Mouse (Mus musculus) heart, adult 2 months (tissue): ENCODE data around the gene Zbtb3.

Experiments
- CTCF ChIP-seq: fragments of 200-600 bp; IDR thresholded peaks from 2 replicates; pipeline ENCODE4 v1.8.1; 2022; ENCODE audit warnings: antibody characterized with exemption, mild to moderate bottlenecking, moderate library complexity
- EP300 ChIP-seq: fragments of 200-500 bp; IDR thresholded peaks from 2 replicates; pipeline ENCODE4 v1.6.1; 2011; ENCODE audit warnings: low read depth, low read length, control low read depth; ENCODE audit not compliant: insufficient read depth
- POLR2A ChIP-seq: fragments of 200-500 bp; IDR thresholded peaks from 2 replicates; pipeline ENCODE4 v1.6.1; 2011; ENCODE audit warnings: mild to moderate bottlenecking, low read depth, low read length, control low read depth; ENCODE audit not compliant: insufficient read depth

DNA sequence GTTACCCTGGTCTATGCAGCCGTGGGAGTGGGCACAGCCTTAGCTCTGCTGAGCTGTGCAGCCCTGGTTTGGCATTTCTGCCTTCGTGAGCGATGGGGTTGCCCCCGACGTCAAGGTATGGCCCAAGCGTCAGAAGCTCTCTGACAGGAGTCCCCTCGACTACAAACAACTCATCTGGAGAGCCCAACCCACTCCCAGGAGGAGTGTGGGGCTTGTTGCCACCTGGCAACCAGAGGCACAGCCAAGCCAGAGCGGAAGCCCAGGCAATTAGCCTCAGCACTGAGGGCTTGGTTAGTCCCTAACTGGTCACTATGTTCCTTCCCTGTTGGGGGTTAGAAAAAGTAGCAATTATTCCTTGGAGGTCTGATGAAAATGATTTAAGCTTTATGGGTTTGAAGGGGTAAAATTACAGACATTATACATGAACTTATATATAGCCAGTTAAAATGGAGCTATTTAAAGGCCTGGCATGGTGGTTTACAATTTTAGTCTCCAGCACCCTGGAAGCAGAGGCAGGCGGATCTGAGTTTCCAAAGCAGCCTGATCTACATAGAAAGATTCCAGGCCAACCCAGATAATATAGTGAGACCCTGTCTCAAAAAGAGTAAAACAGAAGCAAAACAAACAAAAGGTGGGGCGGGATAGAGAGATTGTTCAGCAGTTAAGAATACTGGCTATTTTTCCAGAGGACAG is 50.0 kb downstream of the Zbtb3 start:
- TF ChIP-seq POLR2A (no peak), CTCF (no peak), EP300 (no peak)
